Mouse (Mus musculus) forebrain, embryonic 11.5 days (tissue): ENCODE data around the gene Hhipl1. TPM values are rescaled to one million over a fixed set of nuclear protein-coding genes. Genes with fewer than 3 reads are reported as not detected.

ENCODE experiments used
- ATAC-seq: fragments of 200-750 bp; cut with Nextera tagmentation; replicated peaks from 2 replicates; pipeline ENCODE4 v1.8.0; 2017; ENCODE audit warnings: moderate TSS enrichment; ENCODE audit not compliant: low FRiP score
- DNase-seq: peaks from one replicate; pipeline ENCODE4 v3.0.0-alpha.2; 2017; ENCODE audit warnings: low spot score
- H3K27ac ChIP-seq: fragments of 300-500 bp; sonication (generic); 2 replicates; pipeline ENCODE4 v1.5.1; 2014; ENCODE audit warnings: low read depth, low read length
- H3K27me3 ChIP-seq: fragments of 300-500 bp; sonication (generic); 2 replicates; pipeline ENCODE4 v1.6.1; 2014; ENCODE audit warnings: mild to moderate bottlenecking, low read length, mixed read lengths; ENCODE audit not compliant: control insufficient read depth, insufficient read depth
- H3K36me3 ChIP-seq: fragments of 300-500 bp; sonication (generic); 2 replicates; pipeline ENCODE4 v1.6.1; 2014; ENCODE audit warnings: mild to moderate bottlenecking, low read length, moderate library complexity, mixed read lengths; ENCODE audit not compliant: control insufficient read depth, insufficient read depth
- H3K4me1 ChIP-seq: fragments of 300-500 bp; sonication (generic); replicated peaks from 2 replicates; pipeline ENCODE4 v1.6.1; 2014; ENCODE audit warnings: low read length, mixed read lengths; ENCODE audit not compliant: control insufficient read depth, insufficient read depth
- H3K4me2 ChIP-seq: fragments of 300-500 bp; sonication (generic); 2 replicates; pipeline ENCODE4 v1.6.1; 2014; ENCODE audit warnings: low read depth, mild to moderate bottlenecking, low read length, moderate library complexity, mixed read lengths; ENCODE audit not compliant: severe bottlenecking
- H3K4me3 ChIP-seq: fragments of 300-500 bp; sonication (generic); 2 replicates; pipeline ENCODE4 v1.5.1; 2014; ENCODE audit warnings: low read depth, low read length
- H3K9ac ChIP-seq: fragments of 300-500 bp; sonication (generic); 2 replicates; pipeline ENCODE4 v1.6.1; 2014; ENCODE audit warnings: low read length
- H3K9me3 ChIP-seq: fragments of 300-500 bp; sonication (generic); 2 replicates; pipeline ENCODE4 v1.6.1; 2016; ENCODE audit warnings: low read length, mixed read lengths; ENCODE audit not compliant: control insufficient read depth
- WGBS: fragments of 180-500 bp; shearing (Covaris S2); extraction: QIAGEN DNeasy Blood & Tissue Kit; methylation state at CpG from one replicate; pipeline ENCODE4 v1.1.7; 2014; 5-methylcytosine and 5-hydroxymethylcytosine counted together
- polyA plus RNA-seq: library from polyadenylated mRNA; unstranded; fragments of >200 nt; fragmentation: Nextera tagmentation; extraction: Ambion mirVana; gene quantifications from 2 replicates; pipeline ENCODE4 v1.2.1, GENCODE M21; 2014

Gene Hhipl1
- polyA plus RNA-seq, 1 experiment from 2014 or later: 2.5 TPM

GRCm38 (mm10) chr12:108307553-108307952 is 1.5 kb downstream of the Hhipl1 start:
- ATAC-seq (no peak), DNase-seq (peak; percentile 81)
- no peak overlapping the region for H3K27ac ChIP-seq
- no peaks in the 10 kb centered on the region for H3K36me3 ChIP-seq
- WGBS: 27% methylated on average over 14 of the region's 14 CpGs
- H3K4me3 ChIP-seq: no peak overlapping the region
- peaks cover 3% of the 10 kb centered on the region; the same call in 1 of the 2 replicates for H3K27me3 ChIP-seq
- no peak overlapping the region for H3K4me2 ChIP-seq
- H3K4me1 ChIP-seq: peaks cover 6% of the 10 kb centered on the region
- no peaks in the 10 kb centered on the region for H3K9me3 ChIP-seq
- no peak overlapping the region for H3K9ac ChIP-seq

GRCm38 (mm10) chr12:108308363-108308856 is 2.3 kb downstream of the Hhipl1 start:
- no peaks in the 10 kb centered on the region for H3K9me3 ChIP-seq
- H3K36me3 ChIP-seq: no peaks in the 10 kb centered on the region
- no peak overlapping the region for H3K4me2 ChIP-seq
- H3K27ac ChIP-seq: no peak overlapping the region
- peaks cover 3% of the 10 kb centered on the region; the same call in 1 of the 2 replicates for H3K27me3 ChIP-seq
- no peak for DNase-seq
- WGBS: 90% methylated on average over 16 of the region's 16 CpGs
- H3K9ac ChIP-seq: no peak overlapping the region
- no peak for ATAC-seq
- no peak overlapping the region for H3K4me3 ChIP-seq
- H3K4me1 ChIP-seq: peaks cover 6% of the 10 kb centered on the region

- H3K9ac ChIP-seq: no peak overlapping the region
- H3K27me3 ChIP-seq: peaks cover 3% of the 10 kb centered on the region; the same call in 1 of the 2 replicates
- H3K9me3 ChIP-seq: no peaks in the 10 kb centered on the region
- H3K27ac ChIP-seq: no peak overlapping the region
- 77% methylated on average over 7 of the region's 8 CpGs for WGBS
- ATAC-seq: no peak
- no peak for DNase-seq
- H3K4me2 ChIP-seq: no peak overlapping the region
- H3K36me3 ChIP-seq: no peaks in the 10 kb centered on the region
- H3K4me3 ChIP-seq: no peak overlapping the region
- H3K4me1 ChIP-seq: peaks cover 6% of the 10 kb centered on the region
These were observed 3.2 kb downstream of the Hhipl1 start for GRCm38 (mm10) chr12:108309116-108309794.

GRCm38 (mm10) chr12:108310041-108310440 is 4.0 kb downstream of the Hhipl1 start:
- DNase-seq (no peak), ATAC-seq (no peak)
- H3K4me2 ChIP-seq: no peak overlapping the region
- H3K27ac ChIP-seq: no peak overlapping the region
- peaks cover 3% of the 10 kb centered on the region; the same call in 1 of the 2 replicates for H3K27me3 ChIP-seq
- no peak overlapping the region for H3K9ac ChIP-seq
- H3K4me3 ChIP-seq: no peak overlapping the region
- no peaks in the 10 kb centered on the region for H3K9me3 ChIP-seq
- WGBS: 86% methylated on average over 4 of the region's 4 CpGs
- H3K4me1 ChIP-seq: peaks cover 6% of the 10 kb centered on the region
- H3K36me3 ChIP-seq: no peaks in the 10 kb centered on the region

GRCm38 (mm10) chr12:108310456-108311027 is 4.5 kb downstream of the Hhipl1 start:
- DNase-seq (no peak), ATAC-seq (no peak)
- H3K36me3 ChIP-seq: no peaks in the 10 kb centered on the region
- H3K9ac ChIP-seq: no peak overlapping the region
- peaks cover 2% of the 10 kb centered on the region; the same call in 1 of the 2 replicates for H3K27me3 ChIP-seq
- no peaks in the 10 kb centered on the region for H3K9me3 ChIP-seq
- no peak overlapping the region for H3K4me3 ChIP-seq
- H3K4me2 ChIP-seq: no peak overlapping the region
- H3K27ac ChIP-seq: no peak overlapping the region
- 88% methylated on average over 7 of the region's 7 CpGs for WGBS
- H3K4me1 ChIP-seq: peaks cover 6% of the 10 kb centered on the region

- 94% methylated on average over 27 of the region's 27 CpGs for WGBS
These were observed 5.7 kb downstream of the Hhipl1 start for GRCm38 (mm10) chr12:108311741-108312290.

GRCm38 (mm10) chr12:108312432-108312851 is 6.4 kb downstream of the Hhipl1 start:
- ATAC-seq (no peak), DNase-seq (no peak)
- Histone ChIP-seq H3K4me1 (peaks cover 9% of the 10 kb centered on the region), H3K4me3 (no peak overlapping the region), H3K9ac (no peak overlapping the region), H3K4me2 (no peak overlapping the region), H3K27me3 (no peaks in the 10 kb centered on the region; the same call in 1 of the 2 replicates), H3K27ac (no peak overlapping the region), H3K9me3 (no peaks in the 10 kb centered on the region), H3K36me3 (no peaks in the 10 kb centered on the region)
- 50% methylated on average over 6 of the region's 6 CpGs for WGBS

More at GRCm38 (mm10) chr12:108311741-108312290, 5.7 kb downstream of the Hhipl1 start:
- H3K27me3 ChIP-seq: no peaks in the 10 kb centered on the region; the same call in 1 of the 2 replicates
- H3K4me3 ChIP-seq: no peak overlapping the region
- H3K9ac ChIP-seq: no peak overlapping the region
- H3K9me3 ChIP-seq: no peaks in the 10 kb centered on the region
- no peak overlapping the region for H3K4me2 ChIP-seq
- ATAC-seq (no peak), DNase-seq (no peak)
- no peaks in the 10 kb centered on the region for H3K36me3 ChIP-seq
- H3K4me1 ChIP-seq: peaks cover 2% of the 10 kb centered on the region; the same call in 1 of the 2 replicates
- H3K27ac ChIP-seq: no peak overlapping the region

- ATAC-seq (no peak), DNase-seq (no peak)
- H3K4me2 ChIP-seq: no peak overlapping the region
- H3K27ac ChIP-seq: no peak overlapping the region
- peaks cover 3% of the 10 kb centered on the region; the same call in 1 of the 2 replicates for H3K27me3 ChIP-seq
- peaks cover 17% of the 10 kb centered on the region for H3K4me1 ChIP-seq
- WGBS: 96% methylated on average over 1 of the region's 1 CpGs
- no peaks in the 10 kb centered on the region for H3K36me3 ChIP-seq
- H3K9me3 ChIP-seq: no peaks in the 10 kb centered on the region
- no peak overlapping the region for H3K4me3 ChIP-seq
- no peak overlapping the region for H3K9ac ChIP-seq
These were observed 7.2 kb downstream of the Hhipl1 start for GRCm38 (mm10) chr12:108313244-108313772.
